Mouse (Mus musculus) embryonic facial prominence, embryonic 15.5 days (tissue): ENCODE results near the gene Gpr137b. TPM values are rescaled to one million over a fixed set of nuclear protein-coding genes. Genes with fewer than 3 reads are reported as not detected.
"Not testable (repeated sequence)": the region's sequence is repeated elsewhere in the genome, so short reads cannot be mapped to it uniquely, and the experiment has no call there.

Experiments used
- ATAC-seq: fragments of 200-750 bp; cut with Nextera tagmentation; 2 replicates; pipeline ENCODE4 v1.8.0; 2017; ENCODE audit warnings: low read depth, moderate TSS enrichment; ENCODE audit not compliant: insufficient number of reproducible peaks, low FRiP score, low TSS enrichment
- H3K27ac ChIP-seq: fragments of 300-500 bp; sonication (generic); replicated peaks from 2 replicates; pipeline ENCODE4 v1.5.1; 2015; ENCODE audit warnings: mild to moderate bottlenecking, inconsistent platforms
- H3K27me3 ChIP-seq: fragments of 300-500 bp; sonication (generic); 2 replicates; pipeline ENCODE4 v1.6.1; 2015; ENCODE audit warnings: inconsistent platforms
- H3K36me3 ChIP-seq: fragments of 300-500 bp; sonication (generic); 2 replicates; pipeline ENCODE4 v1.6.1; 2015; ENCODE audit warnings: mild to moderate bottlenecking, inconsistent platforms
- H3K4me1 ChIP-seq: fragments of 300-500 bp; sonication (generic); 2 replicates; pipeline ENCODE4 v1.6.1; 2015; ENCODE audit warnings: inconsistent platforms
- H3K4me2 ChIP-seq: fragments of 300-500 bp; sonication (generic); replicated peaks from 2 replicates; pipeline ENCODE4 v1.6.1; 2015; ENCODE audit warnings: mild to moderate bottlenecking, inconsistent platforms
- H3K4me3 ChIP-seq: fragments of 300-500 bp; sonication (generic); replicated peaks from 2 replicates; pipeline ENCODE4 v1.5.1; 2015; ENCODE audit warnings: mild to moderate bottlenecking, inconsistent platforms
- H3K9ac ChIP-seq: fragments of 300-500 bp; sonication (generic); 2 replicates; pipeline ENCODE4 v1.6.1; 2015; ENCODE audit warnings: inconsistent platforms
- H3K9me3 ChIP-seq: fragments of 300-500 bp; sonication (generic); replicated peaks from 2 replicates; pipeline ENCODE4 v1.6.1; 2016; ENCODE audit warnings: inconsistent platforms
- WGBS: fragments of 180-500 bp; shearing (Covaris S2); methylation state at CpG from one replicate; pipeline ENCODE4 v1.1.7; 2015; 5-methylcytosine and 5-hydroxymethylcytosine counted together
- polyA plus RNA-seq: library from polyadenylated mRNA; unstranded; fragments of >200 nt; fragmentation: Nextera tagmentation; extraction: Ambion mirVana; gene quantifications from 2 replicates; pipeline ENCODE4 v1.2.1, GENCODE M21; 2015

Gpr137b gene
- polyA plus RNA-seq, 1 experiment from 2014 or later, result 14.2 TPM

GRCm38 (mm10) chr13:13404517-13405155 is 10.8 kb upstream of the Gpr137b start:
- not testable (repeated sequence) for H3K4me1 ChIP-seq, ATAC-seq, H3K9ac ChIP-seq, H3K9me3 ChIP-seq, H3K27ac ChIP-seq, H3K4me2 ChIP-seq, H3K36me3 ChIP-seq, H3K27me3 ChIP-seq, H3K4me3 ChIP-seq
- WGBS, result 76% methylated on average over 6 of the region's 6 CpGs

GRCm38 (mm10) chr13:13403839-13404238 is 10.0 kb upstream of the Gpr137b start:
- not testable (repeated sequence) for H3K27me3 ChIP-seq, H3K36me3 ChIP-seq, ATAC-seq, H3K9me3 ChIP-seq, H3K4me1 ChIP-seq, H3K9ac ChIP-seq, H3K4me3 ChIP-seq, H3K27ac ChIP-seq, H3K4me2 ChIP-seq
- 83% methylated on average over 6 of the region's 6 CpGs for WGBS

- not testable (repeated sequence) for H3K9me3 ChIP-seq, H3K27me3 ChIP-seq, H3K36me3 ChIP-seq, ATAC-seq, H3K4me1 ChIP-seq, H3K27ac ChIP-seq, H3K9ac ChIP-seq, H3K4me3 ChIP-seq, H3K4me2 ChIP-seq
- 95% methylated on average over 3 of the region's 3 CpGs for WGBS
Measured at GRCm38 (mm10) chr13:13403366-13403765, 9.6 kb upstream of the Gpr137b start.

GRCm38 (mm10) chr13:13402818-13403217 is 9.0 kb upstream of the Gpr137b start:
- H3K4me2 ChIP-seq, H3K4me3 ChIP-seq, H3K9me3 ChIP-seq, H3K36me3 ChIP-seq, H3K27me3 ChIP-seq, H3K27ac ChIP-seq, ATAC-seq, H3K9ac ChIP-seq, H3K4me1 ChIP-seq: not testable (repeated sequence)
- WGBS, result 51% methylated on average over 5 of the region's 5 CpGs

- not testable (repeated sequence) for H3K27ac ChIP-seq, H3K4me2 ChIP-seq, H3K9ac ChIP-seq, H3K9me3 ChIP-seq, ATAC-seq, H3K4me3 ChIP-seq, H3K27me3 ChIP-seq, H3K36me3 ChIP-seq, H3K4me1 ChIP-seq
- 71% methylated on average over 3 of the region's 3 CpGs for WGBS
Measured at GRCm38 (mm10) chr13:13400851-13401250, 7.0 kb upstream of the Gpr137b start.

- 0% methylated on average over 15 of the region's 15 CpGs for WGBS
- peak overlapping the region; percentile 43 for H3K4me3 ChIP-seq
- H3K4me2 ChIP-seq, result peak overlapping the region; percentile 61
- not testable (repeated sequence) for H3K9ac ChIP-seq, H3K9me3 ChIP-seq, H3K27me3 ChIP-seq, H3K36me3 ChIP-seq, H3K4me1 ChIP-seq, H3K27ac ChIP-seq
- peak; percentile 27; the same call in 1 of the 2 replicates for ATAC-seq
Measured at GRCm38 (mm10) chr13:13394096-13394395, 232 bp upstream of the Gpr137b start.

- not testable (repeated sequence) for H3K4me2 ChIP-seq, H3K9me3 ChIP-seq, H3K27me3 ChIP-seq, H3K27ac ChIP-seq, H3K36me3 ChIP-seq, ATAC-seq, H3K9ac ChIP-seq, H3K4me3 ChIP-seq, H3K4me1 ChIP-seq
- WGBS, result 80% methylated on average over 1 of the region's 7 CpGs
Measured at GRCm38 (mm10) chr13:13378168-13378859, 15.5 kb downstream of the Gpr137b start.

GRCm38 (mm10) chr13:13377180-13377579 is 16.6 kb downstream of the Gpr137b start:
- no peak for ATAC-seq
- Histone ChIP-seq H3K27me3 (no peaks in the 10 kb centered on the region), H3K4me2 (no peak overlapping the region), H3K27ac (no peak overlapping the region), H3K4me1 (no peaks in the 10 kb centered on the region), H3K9ac (no peak overlapping the region), H3K9me3 (no peaks in the 10 kb centered on the region), H3K4me3 (no peak overlapping the region), H3K36me3 (no peaks in the 10 kb centered on the region)
- 82% methylated on average over 5 of the region's 5 CpGs for WGBS

GRCm38 (mm10) chr13:13373965-13374364 is 19.8 kb downstream of the Gpr137b start:
- H3K4me3 ChIP-seq, H3K9me3 ChIP-seq, H3K4me2 ChIP-seq, H3K9ac ChIP-seq, H3K27me3 ChIP-seq, H3K4me1 ChIP-seq, ATAC-seq, H3K27ac ChIP-seq, H3K36me3 ChIP-seq: not testable (repeated sequence)
- 79% methylated on average over 6 of the region's 6 CpGs for WGBS

- H3K36me3 ChIP-seq, result not testable (repeated sequence)
- 91% methylated on average over 7 of the region's 7 CpGs for WGBS
Measured at GRCm38 (mm10) chr13:13371436-13371835, 22.4 kb downstream of the Gpr137b start.

GRCm38 (mm10) chr13:13366371-13366770 is 27.4 kb downstream of the Gpr137b start:
- 95% methylated on average over 2 of the region's 2 CpGs for WGBS

More at GRCm38 (mm10) chr13:13371436-13371835, 22.4 kb downstream of the Gpr137b start:
- H3K9me3 ChIP-seq, ATAC-seq, H3K4me3 ChIP-seq, H3K9ac ChIP-seq, H3K27ac ChIP-seq, H3K27me3 ChIP-seq, H3K4me2 ChIP-seq, H3K4me1 ChIP-seq: not testable (repeated sequence)

GRCm38 (mm10) chr13:13363536-13363935 is 30.3 kb downstream of the Gpr137b start:
- H3K27me3 ChIP-seq, H3K36me3 ChIP-seq, H3K4me1 ChIP-seq, H3K4me3 ChIP-seq, H3K27ac ChIP-seq, H3K9me3 ChIP-seq, H3K9ac ChIP-seq, H3K4me2 ChIP-seq, ATAC-seq: not testable (repeated sequence)
- WGBS, result 89% methylated on average over 7 of the region's 7 CpGs

More at GRCm38 (mm10) chr13:13366371-13366770, 27.4 kb downstream of the Gpr137b start:
- not testable (repeated sequence) for H3K4me3 ChIP-seq, ATAC-seq, H3K4me1 ChIP-seq, H3K4me2 ChIP-seq, H3K27me3 ChIP-seq, H3K36me3 ChIP-seq, H3K9me3 ChIP-seq, H3K27ac ChIP-seq, H3K9ac ChIP-seq
